Mouse (Mus musculus) CH12.LX (cell line): ENCODE results near the gene Dpp4. TPM values are rescaled to one million over a fixed set of nuclear protein-coding genes. Genes with fewer than 3 reads are reported as not detected.
A peak's percentile ranks its signal among the peaks of the same experiment; 100 is the strongest.

Source experiments
- DNase-seq: peaks from one replicate; pipeline ENCODE4 v3.0.0-alpha.2; 2013; ENCODE audit errors: extremely low read depth
- H3K27ac ChIP-seq: 2 replicates; pipeline ENCODE4 v1.5.1; 2012; ENCODE audit warnings: low read depth, mild to moderate bottlenecking, control low read depth, moderate library complexity; ENCODE audit not compliant: insufficient read depth
- H3K27me3 ChIP-seq: replicated peaks from 2 replicates; pipeline ENCODE3; 2012; ENCODE audit warnings: inconsistent platforms
- H3K36me3 ChIP-seq, 2 experiments: replicated peaks in 1 of 2; 2 replicates each; pipeline versions ENCODE3 to v1.6.1; 2012; ENCODE audit warnings: inconsistent platforms in 1 of 2, low read length in 1 of 2, mild to moderate bottlenecking in 1 of 2, mixed read lengths in 1 of 2, moderate library complexity in 1 of 2; ENCODE audit not compliant: control insufficient read depth in 1 of 2, insufficient read depth in 1 of 2
- H3K4me1 ChIP-seq, 2 experiments: 2 replicates each; pipeline ENCODE4 v1.6.1; 2012; ENCODE audit warnings: inconsistent platforms in 1 of 2, moderate library complexity in 1 of 2; ENCODE audit not compliant: insufficient read depth in 2 of 2, control insufficient read depth in 1 of 2
- H3K4me2 ChIP-seq: 2 replicates; pipeline ENCODE4 v1.6.1; 2012; ENCODE audit warnings: low read depth, mild to moderate bottlenecking, control low read depth; ENCODE audit not compliant: poor library complexity, insufficient read depth, severe bottlenecking
- H3K4me3 ChIP-seq, 3 experiments: fragments of 150-350 bp in 1 of 3; sonication (generic) in 1 of 3; replicated peaks in 1 of 3; 2 replicates each; pipeline versions ENCODE3 to v1.5.1; 2011 to 2012; ENCODE audit warnings: low read depth in 2 of 3, low read length in 2 of 3, mild to moderate bottlenecking in 2 of 3, moderate library complexity in 2 of 3, control low read depth in 1 of 3, improper control_type of control experiment in 1 of 3, inconsistent platforms in 1 of 3, mixed read lengths in 1 of 3; ENCODE audit not compliant: poor library complexity in 1 of 3
- H3K79me2 ChIP-seq: replicated peaks from 2 replicates; pipeline ENCODE4 v1.6.1; 2012; ENCODE audit warnings: mild to moderate bottlenecking, moderate library complexity; ENCODE audit not compliant: control insufficient read depth, poor library complexity, insufficient read depth, severe bottlenecking; ENCODE audit errors: extremely low read depth
- H3K9ac ChIP-seq: 2 replicates; pipeline ENCODE4 v1.6.1; 2012; ENCODE audit warnings: low read depth, mild to moderate bottlenecking, control low read depth, moderate library complexity; ENCODE audit not compliant: insufficient read depth
- H3K9me3 ChIP-seq: replicated peaks from 2 replicates; pipeline ENCODE3; 2012; ENCODE audit warnings: low read length, inconsistent platforms, mixed read lengths
- BHLHE40 ChIP-seq: IDR thresholded peaks from 2 replicates; pipeline ENCODE4 v1.6.1; 2011; ENCODE audit warnings: mild to moderate bottlenecking, low read depth, low read length, improper control_type of control experiment
- CHD1 ChIP-seq: IDR thresholded peaks from 2 replicates; pipeline ENCODE4 v1.6.1; 2012; ENCODE audit warnings: low read depth, low read length, improper control_type of control experiment, inconsistent platforms
- CHD2 ChIP-seq: IDR thresholded peaks from 2 replicates; pipeline ENCODE4 v1.6.1; 2011; ENCODE audit warnings: low read length, improper control_type of control experiment
- CTCF ChIP-seq, 2 experiments: IDR thresholded peaks in 1 of 2; conservative IDR thresholded peaks in 1 of 2; 2 replicates each; pipeline ENCODE4 v1.5.1; 2011 to 2012; ENCODE audit warnings: low read depth in 2 of 2, low read length in 2 of 2, improper control_type of control experiment in 1 of 2, inconsistent platforms in 1 of 2, mild to moderate bottlenecking in 1 of 2, moderate library complexity in 1 of 2
- E2F4 ChIP-seq: IDR thresholded peaks from 2 replicates; pipeline ENCODE4 v1.6.1; 2011; ENCODE audit warnings: low read depth, low read length, improper control_type of control experiment; ENCODE audit not compliant: insufficient replicate concordance
- ELF1 ChIP-seq: IDR thresholded peaks from 2 replicates; pipeline ENCODE4 v1.6.1; 2014; ENCODE audit warnings: low read depth, mild to moderate bottlenecking, inconsistent platforms, low read length, improper control_type of control experiment
- EP300 ChIP-seq: IDR thresholded peaks from 2 replicates; pipeline ENCODE4 v1.6.1; 2011; ENCODE audit warnings: low read length, improper control_type of control experiment
- ETS1 ChIP-seq: conservative IDR thresholded peaks from 2 replicates; pipeline ENCODE4 v1.6.1; 2012; ENCODE audit warnings: low read depth, mild to moderate bottlenecking, inconsistent platforms, low read length, improper control_type of control experiment, moderate library complexity
- GABPA ChIP-seq: IDR thresholded peaks from 2 replicates; pipeline ENCODE4 v1.6.1; 2012; ENCODE audit warnings: low read depth, low read length, improper control_type of control experiment, inconsistent platforms; ENCODE audit not compliant: insufficient replicate concordance
- HCFC1 ChIP-seq: IDR thresholded peaks from 2 replicates; pipeline ENCODE4 v1.6.1; 2012; ENCODE audit warnings: low read depth, mild to moderate bottlenecking, inconsistent platforms, low read length, improper control_type of control experiment
- IRF4 ChIP-seq: IDR thresholded peaks from 2 replicates; pipeline ENCODE4 v1.6.1; 2014; ENCODE audit warnings: low read depth, mild to moderate bottlenecking, inconsistent platforms, low read length, improper control_type of control experiment
- JUN ChIP-seq: IDR thresholded peaks from 2 replicates; pipeline ENCODE4 v1.6.1; 2011; ENCODE audit warnings: low read depth, mild to moderate bottlenecking, low read length, improper control_type of control experiment, moderate library complexity; ENCODE audit not compliant: insufficient read depth
- JUND ChIP-seq: conservative IDR thresholded peaks from 2 replicates; pipeline ENCODE4 v1.6.1; 2011; ENCODE audit warnings: low read depth, low read length, improper control_type of control experiment
- KAT2A ChIP-seq: IDR thresholded peaks from 2 replicates; pipeline ENCODE4 v1.6.1; 2012; ENCODE audit warnings: low read length, improper control_type of control experiment, inconsistent platforms; ENCODE audit not compliant: insufficient replicate concordance
- MAFK ChIP-seq: IDR thresholded peaks from 2 replicates; pipeline ENCODE4 v1.6.1; 2011; ENCODE audit warnings: low read length, improper control_type of control experiment; ENCODE audit not compliant: insufficient replicate concordance
- MAX ChIP-seq: IDR thresholded peaks from 2 replicates; pipeline ENCODE4 v1.6.1; 2011; ENCODE audit warnings: low read length, improper control_type of control experiment
- MAZ ChIP-seq: IDR thresholded peaks from 2 replicates; pipeline ENCODE4 v1.6.1; 2012; ENCODE audit warnings: low read depth, mild to moderate bottlenecking, inconsistent platforms, low read length, improper control_type of control experiment, moderate library complexity
- MEF2A ChIP-seq: IDR thresholded peaks from 2 replicates; pipeline ENCODE4 v1.6.1; 2014; ENCODE audit warnings: low read depth, mild to moderate bottlenecking, inconsistent platforms, low read length, improper control_type of control experiment, borderline replicate concordance
- MXI1 ChIP-seq: IDR thresholded peaks from 2 replicates; pipeline ENCODE4 v1.6.1; 2011; ENCODE audit warnings: mild to moderate bottlenecking, low read depth, low read length, improper control_type of control experiment
- MYC ChIP-seq: IDR thresholded peaks from 2 replicates; pipeline ENCODE4 v1.6.1; 2011; ENCODE audit warnings: low read depth, mild to moderate bottlenecking, improper control_type of control experiment, low read length
- NELFE ChIP-seq: IDR thresholded peaks from 2 replicates; pipeline ENCODE4 v1.6.1; 2011; ENCODE audit warnings: low read depth, low read length, improper control_type of control experiment
- NRF1 ChIP-seq: IDR thresholded peaks from 2 replicates; pipeline ENCODE4 v1.6.1; 2014; ENCODE audit warnings: low read depth, mild to moderate bottlenecking, inconsistent platforms, low read length, improper control_type of control experiment, moderate library complexity
- PAX5 ChIP-seq: IDR thresholded peaks from 2 replicates; pipeline ENCODE4 v1.6.1; 2012; ENCODE audit warnings: low read length, inconsistent platforms, mixed read lengths
- POLR2A ChIP-seq: IDR thresholded peaks from 2 replicates; pipeline ENCODE4 v1.6.1; 2011; ENCODE audit warnings: low read depth, mild to moderate bottlenecking, improper control_type of control experiment, low read length
- POLR2AphosphoS2 ChIP-seq: IDR thresholded peaks from 2 replicates; pipeline ENCODE4 v1.6.1; 2011; ENCODE audit warnings: low read depth, low read length, improper control_type of control experiment
- RAD21 ChIP-seq: IDR thresholded peaks from 2 replicates; pipeline ENCODE4 v1.6.1; 2011; ENCODE audit warnings: low read depth, mild to moderate bottlenecking, low read length, improper control_type of control experiment, moderate library complexity
- RCOR1 ChIP-seq: conservative IDR thresholded peaks from 2 replicates; pipeline ENCODE4 v1.6.1; 2012; ENCODE audit warnings: low read depth, mild to moderate bottlenecking, inconsistent platforms, low read length, improper control_type of control experiment
- SIN3A ChIP-seq: IDR thresholded peaks from 2 replicates; pipeline ENCODE4 v1.6.1; 2012; ENCODE audit warnings: low read length, improper control_type of control experiment, inconsistent platforms
- SMC3 ChIP-seq: IDR thresholded peaks from 2 replicates; pipeline ENCODE4 v1.6.1; 2011; ENCODE audit warnings: low read depth, low read length, improper control_type of control experiment
- TBP ChIP-seq: conservative IDR thresholded peaks from 2 replicates; pipeline ENCODE4 v1.6.1; 2011; ENCODE audit warnings: low read depth, low read length, improper control_type of control experiment
- TCF12 ChIP-seq: IDR thresholded peaks from 2 replicates; pipeline ENCODE4 v1.6.1; 2014; ENCODE audit warnings: low read depth, mild to moderate bottlenecking, inconsistent platforms, low read length, improper control_type of control experiment
- UBTF ChIP-seq: IDR thresholded peaks from 2 replicates; pipeline ENCODE4 v1.6.1; 2012; ENCODE audit warnings: low read depth, mild to moderate bottlenecking, inconsistent platforms, low read length, improper control_type of control experiment, moderate library complexity
- USF1 ChIP-seq: IDR thresholded peaks from 2 replicates; pipeline ENCODE4 v1.6.1; 2014; ENCODE audit warnings: low read depth, mild to moderate bottlenecking, inconsistent platforms, low read length, improper control_type of control experiment
- USF2 ChIP-seq: conservative IDR thresholded peaks from 2 replicates; pipeline ENCODE4 v1.6.1; 2011; ENCODE audit warnings: low read depth, low read length, improper control_type of control experiment
- ZC3H11A ChIP-seq: IDR thresholded peaks from 2 replicates; pipeline ENCODE4 v1.6.1; 2012; ENCODE audit warnings: low read depth, mild to moderate bottlenecking, inconsistent platforms, low read length, improper control_type of control experiment
- ZKSCAN1 ChIP-seq: IDR thresholded peaks from 2 replicates; pipeline ENCODE4 v1.6.1; 2012; ENCODE audit warnings: low read depth, inconsistent platforms, low read length, improper control_type of control experiment, borderline replicate concordance
- ZMIZ1 ChIP-seq: IDR thresholded peaks from 2 replicates; pipeline ENCODE4 v1.6.1; 2012; ENCODE audit warnings: low read depth, mild to moderate bottlenecking, inconsistent platforms, low read length, improper control_type of control experiment
- ZNF384 ChIP-seq: IDR thresholded peaks from 2 replicates; pipeline ENCODE4 v1.6.1; 2012; ENCODE audit warnings: low read depth, low read length, improper control_type of control experiment, inconsistent platforms
- dilution Hi-C: fragments of 300-500 bp; cut with MboI; formaldehyde crosslinking; loops from 2 replicates; pipeline ENCODE4 v1.14.3; 2020; ENCODE audit warnings: low sequenced_read_pairs; ENCODE audit not compliant: extremely low pct_unique_long_range_greater_than_20kb, extremely low pct_ligation_motif_present
- in situ Hi-C: fragments of 300-500 bp; cut with MboI; formaldehyde crosslinking; loops from 3 replicates; pipeline ENCODE4 v1.14.3; 2019; ENCODE audit warnings: low sequenced_read_pairs, low pct_ligation_motif_present, low pct_unique_long_range_greater_than_20kb, mixed read lengths
- polyA plus RNA-seq: library from polyadenylated mRNA; unstranded; fragments of >175 nt; gene quantifications from 2 replicates; pipeline ENCODE4 v1.2.1, GENCODE M21; 2012; ENCODE audit warnings: low read depth; ENCODE audit not compliant: insufficient read length
- total RNA-seq, 2 experiments: library from RNA; depleted of rRNA; stranded (reverse); fragments of 300-350 nt in 1 of 2; fragments of >200 nt in 1 of 2; gene quantifications; 2 replicates each; pipeline ENCODE4 v1.2.3; 2012 to 2014

The Dpp4 gene
- total and polyA plus RNA-seq, 3 experiments, result 0.04 to 3.6 (median 0.29) TPM

GRCm38 (mm10) chr2:62460231-62460710 lies 48.2 kb upstream of the Dpp4 start:
- peaks cover 8% of the 10 kb centered on the region for H3K9me3 ChIP-seq

GRCm38 (mm10) chr2:62459241-62460174 lies 47.5 kb upstream of the Dpp4 start:
- dilution Hi-C loops (no loop called here), in situ Hi-C loops (loop anchor here (5.0 to 25.0 kb wide), 2 partner anchors 168 to 472 kb away; no protein-coding TSS in a partner anchor)
- Histone ChIP-seq H3K27ac (peak overlapping the region; percentile 97), H3K27me3 (no peaks in the 10 kb centered on the region), H3K4me3 (peak overlapping the region; percentile 41 to 60 (median 44)), H3K36me3 (peaks cover 0 to 6% of the 10 kb centered on the region in 2 experiments), H3K4me1 (peaks cover 20 to 38% of the 10 kb centered on the region in 2 experiments), H3K9ac (peak overlapping the region; percentile 92), H3K9me3 (peaks cover 8% of the 10 kb centered on the region), H3K79me2 (no peaks in the 10 kb centered on the region), H3K4me2 (peak overlapping the region; percentile 87)
- DNase-seq, result peak; percentile 77
- TF ChIP-seq NELFE, result peak; percentile 54; the same call in 1 of the 2 replicates
- TF ChIP-seq RAD21, result no peak
- TF ChIP-seq POLR2AphosphoS2, result peak; percentile 71; the same call in 1 of the 2 replicates
- no peak for TF ChIP-seq ZKSCAN1
- peak; percentile 48; the same call in 1 of the 2 replicates for TF ChIP-seq TBP
- 0 out of 2 replicates have a peak, but pooled peaks have one; percentile 17 for TF ChIP-seq SIN3A
- TF ChIP-seq ELF1, result no peak
- peak; percentile 26 for TF ChIP-seq POLR2A
- no peak for TF ChIP-seq NRF1
- 0 out of 2 replicates have a peak, but pooled peaks have one; percentile 32 for TF ChIP-seq MXI1
- TF ChIP-seq MEF2A, result no peak; the same call in 1 of the 2 replicates
- peak; percentile 94 for TF ChIP-seq ZNF384
- TF ChIP-seq BHLHE40, result peak; percentile 97

More at GRCm38 (mm10) chr2:62460231-62460710, 48.2 kb upstream of the Dpp4 start:
- peaks cover 0 to 7% of the 10 kb centered on the region in 2 experiments for H3K36me3 ChIP-seq
- no peaks in the 10 kb centered on the region for H3K79me2 ChIP-seq
- peak overlapping the region; percentile 94 for H3K4me2 ChIP-seq
- peaks cover 20 to 36% of the 10 kb centered on the region in 2 experiments for H3K4me1 ChIP-seq
- H3K27me3 ChIP-seq, result no peaks in the 10 kb centered on the region
- H3K27ac ChIP-seq, result peak overlapping the region; percentile 98
- H3K9ac ChIP-seq, result peak overlapping the region; percentile 99
- TF ChIP-seq POLR2AphosphoS2 (no peak), SIN3A (peak; percentile 61), PAX5 (no peak), ETS1 (peak; percentile 93), EP300 (peak; percentile 98), TCF12 (peak; percentile 95), ZKSCAN1 (no peak), MEF2A (peak; percentile 95), USF1 (peak; percentile 23; the same call in 1 of the 2 replicates), NRF1 (no peak), GABPA (no peak), CHD2 (peak; percentile 83), KAT2A (no peak), RAD21 (peak; percentile 2), MAX (peak; percentile 16; the same call in 1 of the 2 replicates), MYC (peak; percentile 89), E2F4 (no peak), POLR2A (no peak; the same call in 1 of the 2 replicates), ELF1 (no peak), MAFK (0 out of 2 replicates have a peak, but pooled peaks have one; percentile 65), JUND (peak; percentile 79), MAZ (no peak), USF2 (no peak), RCOR1 (no peak; the same call in none of the 2 replicates), MXI1 (peak; percentile 20; the same call in 1 of the 2 replicates), CHD1 (0 out of 2 replicates have a peak, but pooled peaks have one; percentile 5), NELFE (0 out of 2 replicates have a peak, but pooled peaks have one; percentile 3), UBTF (no peak), ZC3H11A (no peak), JUN (peak; percentile 77), TBP (peak; percentile 48; the same call in 1 of the 2 replicates), CTCF (conservative IDR thresholded peaks at IDR 0.05 in 1 of 2, IDR thresholded peaks at IDR 0.05 in 1 of 2; ENCODE audit: low read depth in 2 of 2, low read length in 2 of 2) (no peak), HCFC1 (no peak; the same call in 1 of the 2 replicates), SMC3 (no peak), BHLHE40 (peak; percentile 100), IRF4 (peak; percentile 98), ZMIZ1 (no peak), ZNF384 (no peak)
- DNase-seq, result peak; percentile 94
- in situ Hi-C loops, result loop anchor here (25.0 kb wide), 1 partner anchor 473 kb away; no protein-coding TSS in a partner anchor
- peak overlapping the region in 1 of 3 experiments; percentile 37 for H3K4me3 ChIP-seq
- dilution Hi-C loops, result no loop called here
